Mouse (Mus musculus) ES-Bruce4 (cell line): ENCODE measurements around the gene Pcsk2. TPM values are rescaled to one million over a fixed set of nuclear protein-coding genes. Genes with fewer than 3 reads are reported as not detected.

ENCODE experiments used
- H3K27ac ChIP-seq: 2 replicates; pipeline ENCODE4 v1.5.1; 2012; ENCODE audit warnings: low read length, inconsistent platforms; ENCODE audit not compliant: insufficient read depth
- H3K27me3 ChIP-seq: 2 replicates; pipeline ENCODE4 v1.6.1; 2012; ENCODE audit warnings: mild to moderate bottlenecking, low read length, inconsistent platforms; ENCODE audit not compliant: control insufficient read depth, poor library complexity, insufficient read depth, severe bottlenecking
- H3K36me3 ChIP-seq: 2 replicates; pipeline ENCODE4 v1.6.1; 2012; ENCODE audit warnings: inconsistent platforms, mild to moderate bottlenecking, low read length, moderate library complexity; ENCODE audit not compliant: control insufficient read depth, poor library complexity, insufficient read depth, severe bottlenecking
- H3K4me1 ChIP-seq: one replicate; pipeline ENCODE4 v1.8.1; 2011; ENCODE audit warnings: low read length; ENCODE audit not compliant: control insufficient read depth, insufficient read depth
- H3K4me3 ChIP-seq: 2 replicates; pipeline ENCODE4 v1.5.1; 2011; ENCODE audit warnings: low read depth, mild to moderate bottlenecking, low read length
- H3K9ac ChIP-seq: 2 replicates; pipeline ENCODE4 v1.6.1; 2012; ENCODE audit warnings: low read depth, mild to moderate bottlenecking, inconsistent platforms; ENCODE audit not compliant: poor library complexity, severe bottlenecking
- H3K9me3 ChIP-seq: replicated peaks from 2 replicates; pipeline ENCODE4 v1.6.1; 2012; ENCODE audit warnings: mild to moderate bottlenecking, low read length, inconsistent platforms; ENCODE audit not compliant: control insufficient read depth, poor library complexity, insufficient read depth, severe bottlenecking
- CTCF ChIP-seq: IDR thresholded peaks from one replicate; pipeline ENCODE4 v1.8.1; 2011; ENCODE audit warnings: low read depth, low read length
- EP300 ChIP-seq: IDR thresholded peaks from 2 replicates; pipeline ENCODE4 v1.6.1; 2011; ENCODE audit warnings: low read depth, low read length; ENCODE audit not compliant: insufficient read depth
- POLR2A ChIP-seq: IDR thresholded peaks from one replicate; pipeline ENCODE4 v1.8.1; 2011; ENCODE audit warnings: low read length; ENCODE audit not compliant: insufficient read depth
- polyA plus RNA-seq: library from polyadenylated mRNA; stranded (reverse); fragments of >200 nt; gene quantifications from 2 replicates; pipeline ENCODE4 v1.2.4, GENCODE M21; 2011; ENCODE audit warnings: low read depth; ENCODE audit not compliant: missing spikeins, insufficient read depth, insufficient read length

Gene Pcsk2
- polyA plus RNA-seq, 1 experiment, result 1.1 TPM

DNA sequence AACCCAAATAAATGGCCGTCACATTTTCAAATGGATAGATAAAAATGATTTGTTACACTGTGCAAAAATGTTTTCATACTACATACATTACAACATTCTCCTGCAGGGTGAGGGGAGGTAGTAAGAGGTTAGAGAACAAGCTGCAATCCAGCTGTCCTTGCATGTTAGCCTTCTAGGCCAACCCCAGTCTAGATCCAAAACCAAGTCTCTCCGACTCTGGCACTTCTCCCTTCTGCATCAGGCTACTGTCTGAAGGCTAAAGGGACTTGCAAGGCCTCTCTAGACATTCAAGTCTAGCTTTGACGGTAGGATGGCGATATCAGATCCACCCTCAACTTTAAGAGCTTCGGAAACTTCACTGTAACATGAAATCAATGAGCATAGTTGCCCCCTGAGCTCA is 196.5 kb downstream of the Pcsk2 start:
- Histone ChIP-seq H3K4me1 (no peaks in the 10 kb centered on the region), H3K9ac (no peak overlapping the region), H3K4me3 (no peak overlapping the region), H3K27me3 (no peaks in the 10 kb centered on the region), H3K27ac (no peak overlapping the region), H3K36me3 (no peaks in the 10 kb centered on the region), H3K9me3 (no peaks in the 10 kb centered on the region)
- TF ChIP-seq EP300, result no peak
- TF ChIP-seq CTCF, result no peak
- no peak for TF ChIP-seq POLR2A

DNA sequence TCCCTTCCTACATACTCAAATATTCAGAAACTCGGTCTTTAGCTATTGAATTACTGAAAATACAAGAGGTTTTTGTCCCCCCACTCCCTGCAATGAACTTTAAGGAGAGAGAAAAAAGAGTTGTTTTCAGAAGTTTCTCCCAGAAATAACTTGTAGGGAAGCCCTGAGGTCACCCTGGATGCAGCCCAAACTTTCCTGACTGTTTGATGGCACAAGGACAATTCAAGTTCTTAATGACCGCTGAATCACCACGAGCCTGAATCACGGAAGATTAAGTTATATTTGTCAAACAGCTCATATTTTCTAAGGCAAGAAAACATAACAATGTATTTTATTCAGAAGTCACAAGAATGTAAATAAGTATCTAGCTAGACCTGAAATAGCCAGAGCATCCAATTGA is 197.1 kb downstream of the Pcsk2 start:
- Histone ChIP-seq H3K4me3 (no peak overlapping the region), H3K9me3 (no peaks in the 10 kb centered on the region), H3K4me1 (no peaks in the 10 kb centered on the region), H3K27me3 (no peaks in the 10 kb centered on the region), H3K9ac (no peak overlapping the region), H3K27ac (no peak overlapping the region), H3K36me3 (no peaks in the 10 kb centered on the region)
- TF ChIP-seq CTCF (no peak), POLR2A (no peak)

DNA sequence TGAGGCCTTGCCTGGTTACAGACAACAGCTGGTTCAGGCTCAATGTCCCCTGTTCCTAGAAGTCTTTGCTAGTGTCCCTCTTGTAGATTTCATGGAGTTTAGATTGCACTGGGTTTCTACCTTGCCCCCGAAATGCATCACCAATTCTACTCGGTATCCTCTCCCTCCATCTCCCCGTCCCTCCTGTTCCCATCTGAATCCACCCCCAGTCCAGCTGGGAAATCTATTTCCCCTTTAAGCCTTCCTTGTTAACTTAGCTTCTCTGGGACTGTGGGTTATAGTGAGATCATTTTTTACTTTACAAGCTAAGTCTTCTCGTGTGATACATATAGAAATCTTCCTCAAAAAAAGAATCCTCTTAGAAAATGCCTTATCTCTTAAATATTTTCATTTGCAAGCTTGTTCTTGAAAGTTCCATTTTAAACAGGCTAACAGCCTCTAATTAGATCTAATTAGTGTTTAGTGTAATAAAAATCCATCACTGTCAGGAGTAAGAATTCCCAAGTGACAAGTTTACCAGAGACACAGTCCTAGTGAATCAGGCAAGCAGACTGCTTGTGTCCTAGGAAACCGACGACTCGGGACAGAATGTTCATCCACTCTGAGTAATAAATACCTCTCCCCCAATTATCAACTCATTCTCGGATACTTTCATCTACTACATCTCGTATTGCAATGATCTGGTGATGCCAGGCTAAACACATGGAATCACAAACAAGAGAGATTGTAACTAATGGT is 206.3 kb downstream of the Pcsk2 start:
- Histone ChIP-seq H3K4me1 (no peaks in the 10 kb centered on the region), H3K36me3 (no peaks in the 10 kb centered on the region), H3K9ac (no peak overlapping the region), H3K9me3 (no peaks in the 10 kb centered on the region), H3K4me3 (no peak overlapping the region), H3K27ac (no peak overlapping the region), H3K27me3 (no peaks in the 10 kb centered on the region)
- TF ChIP-seq EP300, result no peak
- no peak for TF ChIP-seq CTCF
- no peak for TF ChIP-seq POLR2A

DNA sequence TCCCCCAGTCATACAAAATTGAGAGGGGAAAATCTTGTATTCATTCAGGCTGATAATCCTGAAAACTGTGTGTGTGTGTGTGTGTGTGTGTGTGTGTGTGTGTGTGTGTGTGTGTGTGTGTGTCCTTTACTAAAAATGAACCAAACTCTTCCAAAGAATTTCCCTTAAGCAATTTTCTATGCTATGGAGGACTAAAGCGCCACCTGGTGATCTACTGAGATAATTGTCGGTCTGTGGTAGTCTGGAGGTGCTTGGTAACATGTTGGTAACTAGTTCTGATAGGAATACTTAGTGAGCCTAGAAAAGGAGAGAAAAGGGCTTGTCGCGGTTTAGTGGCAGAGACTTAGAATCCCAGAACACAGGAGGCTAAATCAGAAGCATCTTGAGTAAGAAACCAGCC is 230.5 kb downstream of the Pcsk2 start:
- Histone ChIP-seq H3K27ac (no peak overlapping the region), H3K36me3 (no peaks in the 10 kb centered on the region), H3K4me3 (no peak overlapping the region), H3K9ac (no peak overlapping the region), H3K4me1 (no peaks in the 10 kb centered on the region), H3K9me3 (no peaks in the 10 kb centered on the region), H3K27me3 (no peaks in the 10 kb centered on the region)
- TF ChIP-seq EP300 (no peak), CTCF (no peak), POLR2A (no peak)

DNA sequence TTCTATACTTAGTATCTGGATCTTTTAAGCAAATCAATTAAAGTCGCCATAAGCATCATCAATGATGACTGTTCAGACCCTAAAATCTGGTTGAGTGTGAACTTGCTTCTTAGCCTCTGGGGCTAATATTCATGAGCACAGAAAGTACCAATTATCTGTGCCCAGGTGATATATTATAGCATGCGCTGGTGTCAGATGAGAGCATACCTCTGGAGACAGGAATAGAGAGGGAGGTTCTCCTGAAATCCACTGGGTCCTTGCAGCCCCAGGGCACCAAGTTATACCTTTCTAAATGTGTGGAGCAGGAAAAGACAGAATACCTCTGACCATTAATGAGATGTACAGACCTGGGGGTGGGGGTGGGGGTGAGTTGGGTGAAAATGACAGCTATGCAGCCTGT is 234.4 kb downstream of the Pcsk2 start:
- Histone ChIP-seq H3K4me3 (no peak overlapping the region), H3K4me1 (no peaks in the 10 kb centered on the region), H3K27ac (no peak overlapping the region), H3K27me3 (no peaks in the 10 kb centered on the region), H3K9ac (no peak overlapping the region), H3K9me3 (no peaks in the 10 kb centered on the region), H3K36me3 (no peaks in the 10 kb centered on the region)
- TF ChIP-seq EP300, result no peak
- TF ChIP-seq CTCF, result no peak

DNA sequence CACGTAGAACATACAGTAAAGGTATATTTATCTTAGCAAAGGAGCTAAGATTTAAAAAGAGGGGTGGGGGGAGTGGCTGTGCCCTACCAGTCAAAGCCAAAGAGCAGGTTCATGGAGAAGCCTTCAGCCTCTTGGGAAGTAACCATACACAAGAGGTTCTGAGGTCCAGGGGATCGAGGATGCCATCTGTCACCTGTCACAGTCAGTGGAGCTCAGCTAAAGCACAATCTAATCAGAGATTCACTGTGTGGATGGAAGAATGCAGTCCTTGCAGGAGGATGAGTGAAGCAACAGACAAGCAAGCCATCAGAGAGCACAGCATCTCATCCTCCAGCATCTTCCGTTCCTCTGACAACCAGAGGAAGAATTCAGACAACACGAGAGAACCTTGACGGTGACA is 244.0 kb downstream of the Pcsk2 start:
- Histone ChIP-seq H3K27ac (no peak overlapping the region), H3K27me3 (no peaks in the 10 kb centered on the region)
- TF ChIP-seq POLR2A (no peak), CTCF (no peak), EP300 (no peak)

More for the DNA sequence above, 244.0 kb downstream of the Pcsk2 start:
- Histone ChIP-seq H3K4me3 (no peak overlapping the region), H3K9me3 (no peaks in the 10 kb centered on the region), H3K4me1 (no peaks in the 10 kb centered on the region), H3K36me3 (no peaks in the 10 kb centered on the region), H3K9ac (no peak overlapping the region)
